Mouse (Mus musculus) embryonic facial prominence, embryonic 11.5 days (tissue): ENCODE measurements around the gene Nectin3. TPM values are rescaled to one million over a fixed set of nuclear protein-coding genes. Genes with fewer than 3 reads are reported as not detected.

Experiments
- ATAC-seq: fragments of 200-750 bp; cut with Nextera tagmentation; replicated peaks from 2 replicates; pipeline ENCODE4 v1.8.0; 2017; ENCODE audit warnings: low read depth; ENCODE audit not compliant: insufficient number of reproducible peaks, low FRiP score, low TSS enrichment
- DNase-seq: peaks from one replicate; pipeline ENCODE4 v3.0.0-alpha.2; 2015; ENCODE audit warnings: low spot score
- H3K27ac ChIP-seq: fragments of 300-500 bp; sonication (generic); replicated peaks from 2 replicates; pipeline ENCODE4 v1.5.1; 2014; ENCODE audit warnings: mild to moderate bottlenecking, low read depth, low read length, control low read depth
- H3K27me3 ChIP-seq: fragments of 300-500 bp; sonication (generic); 2 replicates; pipeline ENCODE4 v1.6.1; 2014; ENCODE audit warnings: mild to moderate bottlenecking, low read length, moderate library complexity, mixed read lengths; ENCODE audit not compliant: control insufficient read depth, insufficient read depth
- H3K36me3 ChIP-seq: fragments of 300-500 bp; sonication (generic); replicated peaks from 2 replicates; pipeline ENCODE4 v1.6.1; 2014; ENCODE audit warnings: low read depth, mild to moderate bottlenecking, low read length, moderate library complexity, mixed read lengths; ENCODE audit not compliant: control insufficient read depth, insufficient read depth
- H3K4me1 ChIP-seq: fragments of 300-500 bp; sonication (generic); 2 replicates; pipeline ENCODE4 v1.6.1; 2014; ENCODE audit warnings: low read length, mixed read lengths; ENCODE audit not compliant: control insufficient read depth, insufficient read depth
- H3K4me2 ChIP-seq: fragments of 300-500 bp; sonication (generic); 2 replicates; pipeline ENCODE4 v1.6.1; 2014; ENCODE audit warnings: low read depth, mild to moderate bottlenecking, control low read depth, low read length, moderate library complexity
- H3K4me3 ChIP-seq: fragments of 300-500 bp; sonication (generic); 2 replicates; pipeline ENCODE4 v1.5.1; 2014; ENCODE audit warnings: low read depth, low read length, control low read depth
- H3K9ac ChIP-seq: fragments of 300-500 bp; sonication (generic); replicated peaks from 2 replicates; pipeline ENCODE4 v1.6.1; 2014; ENCODE audit warnings: mild to moderate bottlenecking, control low read depth, low read length
- H3K9me3 ChIP-seq: fragments of 300-500 bp; sonication (generic); replicated peaks from 2 replicates; pipeline ENCODE4 v1.6.1; 2016; ENCODE audit warnings: mild to moderate bottlenecking, low read length, inconsistent platforms, mixed read lengths; ENCODE audit not compliant: control insufficient read depth
- WGBS: fragments of 180-500 bp; shearing (Covaris S2); extraction: QIAGEN DNeasy Blood & Tissue Kit; methylation state at CpG from one replicate; pipeline ENCODE4 v1.1.7; 2014; 5-methylcytosine and 5-hydroxymethylcytosine counted together
- polyA plus RNA-seq: library from polyadenylated mRNA; unstranded; fragments of >200 nt; fragmentation: Nextera tagmentation; extraction: Ambion mirVana; gene quantifications from 2 replicates; pipeline ENCODE4 v1.2.1, GENCODE M21; 2014

The Nectin3 gene
- polyA plus RNA-seq, 1 experiment from 2014 or later = 40.9 TPM

DNA sequence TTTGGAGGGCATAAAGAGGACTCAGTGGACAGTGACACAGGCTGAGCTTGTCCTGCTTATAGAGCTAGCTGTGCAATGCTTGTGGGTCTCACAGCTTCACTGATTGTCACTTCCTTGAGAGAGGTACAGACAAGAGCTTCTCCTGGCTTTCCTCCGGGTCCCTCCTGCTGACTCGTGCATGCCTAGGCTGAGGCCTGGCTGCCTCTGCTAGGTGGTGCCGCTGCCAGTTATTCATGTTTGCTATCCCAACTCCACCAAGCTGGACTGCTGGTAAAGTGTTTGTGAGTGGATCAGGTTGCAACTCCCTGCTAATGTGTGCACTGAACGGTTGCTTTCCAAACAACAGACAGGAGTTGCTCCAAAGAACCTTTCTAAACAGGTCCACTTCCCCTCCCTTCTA lies 5.7 kb upstream of the Nectin3 start:
- H3K9ac ChIP-seq = no peak overlapping the region
- H3K4me2 ChIP-seq = no peak overlapping the region
- H3K4me3 ChIP-seq = no peak overlapping the region
- WGBS = 69% methylated on average over 4 of the region's 4 CpGs
- ATAC-seq = no peak
- DNase-seq = no peak
- H3K27me3 ChIP-seq = no peaks in the 10 kb centered on the region
- no peaks in the 10 kb centered on the region for H3K4me1 ChIP-seq
- H3K27ac ChIP-seq = no peak overlapping the region
- no peaks in the 10 kb centered on the region for H3K9me3 ChIP-seq
- H3K36me3 ChIP-seq = no peaks in the 10 kb centered on the region

GRCm38 (mm10) chr16:46502311-46502710 lies 4.0 kb upstream of the Nectin3 start:
- no peaks in the 10 kb centered on the region for H3K4me1 ChIP-seq
- no peak overlapping the region for H3K4me2 ChIP-seq
- ATAC-seq (no peak), DNase-seq (no peak)
- H3K4me3 ChIP-seq = no peak overlapping the region
- H3K27ac ChIP-seq = no peak overlapping the region
- 76% methylated on average over 2 of the region's 2 CpGs for WGBS
- H3K9me3 ChIP-seq = no peaks in the 10 kb centered on the region
- no peak overlapping the region for H3K9ac ChIP-seq
- no peaks in the 10 kb centered on the region for H3K27me3 ChIP-seq
- no peaks in the 10 kb centered on the region for H3K36me3 ChIP-seq

DNA sequence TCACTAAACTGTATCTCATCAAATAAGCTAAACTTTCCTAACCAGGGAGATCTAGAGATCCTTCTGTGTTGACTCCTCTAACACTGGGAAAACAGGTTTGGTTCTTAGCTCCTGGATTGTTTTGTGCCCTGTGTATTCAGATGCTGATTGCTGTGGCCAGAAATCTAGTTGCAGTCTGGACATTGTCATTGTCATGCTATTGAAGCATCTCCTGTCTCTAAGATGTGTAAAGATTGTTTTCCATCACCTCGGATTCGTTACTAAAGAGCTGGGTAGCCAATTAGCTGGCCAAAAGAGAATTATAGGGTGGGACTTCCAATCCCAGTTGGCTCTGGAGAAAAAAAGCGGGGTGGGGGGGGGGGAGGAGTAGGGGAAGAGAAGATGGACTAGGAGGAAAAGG lies 2.4 kb upstream of the Nectin3 start:
- H3K9ac ChIP-seq = no peak overlapping the region
- H3K4me3 ChIP-seq = no peak overlapping the region
- no peaks in the 10 kb centered on the region for H3K27me3 ChIP-seq
- ATAC-seq (no peak), DNase-seq (no peak)
- H3K4me2 ChIP-seq = no peak overlapping the region
- H3K27ac ChIP-seq = no peak overlapping the region
- 59% methylated on average over 3 of the region's 3 CpGs for WGBS
- H3K4me1 ChIP-seq = no peaks in the 10 kb centered on the region
- H3K36me3 ChIP-seq = no peaks in the 10 kb centered on the region
- H3K9me3 ChIP-seq = no peaks in the 10 kb centered on the region

GRCm38 (mm10) chr16:46497686-46498420 lies 472 bp downstream of the Nectin3 start:
- no peak; the same call in 1 of the 2 replicates for ATAC-seq
- under 1% methylated on average over 32 of the region's 32 CpGs for whole genome bisulfite sequencing
- H3K36me3 ChIP-seq = no peaks in the 10 kb centered on the region

DNA sequence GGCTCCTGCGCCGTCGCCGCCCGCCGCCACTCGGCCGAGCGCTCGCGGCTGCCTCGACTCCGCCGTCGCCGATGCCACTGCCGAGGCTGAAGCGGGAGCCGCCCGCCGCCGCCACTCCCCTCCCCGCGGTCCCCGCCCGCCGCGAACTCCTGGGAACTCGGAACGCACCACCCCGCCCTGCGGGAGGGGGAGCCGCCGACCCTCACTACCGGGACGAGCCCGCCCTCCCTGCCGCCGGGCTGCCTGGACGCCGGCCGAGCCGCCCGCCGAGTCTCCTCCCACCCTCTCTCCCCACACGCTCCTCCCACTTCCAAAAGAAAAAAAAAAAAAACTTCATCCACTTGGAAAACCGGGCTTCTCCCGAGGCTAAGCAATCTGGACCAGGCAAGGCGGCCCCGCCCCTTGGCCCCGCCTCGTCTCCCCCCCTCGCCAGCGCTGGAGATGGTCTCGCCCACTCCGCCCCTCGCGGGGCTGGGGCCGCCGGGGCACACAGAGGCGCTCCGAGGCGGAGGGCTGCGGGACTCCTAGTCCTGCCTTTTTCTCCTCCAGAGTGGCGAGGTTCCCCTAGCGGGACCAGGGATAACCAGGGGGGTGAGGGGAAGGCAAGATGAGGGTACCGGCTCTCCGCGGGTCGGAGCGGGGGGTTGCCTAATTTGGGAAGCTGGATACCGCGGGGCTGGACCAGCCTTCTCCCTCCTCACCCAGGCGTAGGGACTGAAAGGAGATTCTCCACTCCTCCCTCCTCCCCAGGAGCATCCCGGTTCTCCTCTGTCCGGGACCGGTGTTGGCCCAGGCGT lies 1.2 kb downstream of the Nectin3 start:
- ATAC-seq (peak; percentile 95), DNase-seq (peak; percentile 96)
- no peaks in the 10 kb centered on the region for H3K27me3 ChIP-seq
- WGBS = under 1% methylated on average over 46 of the region's 78 CpGs
- H3K27ac ChIP-seq = peak overlapping the region; percentile 89
- H3K4me2 ChIP-seq = peak overlapping the region; percentile 86
- no peaks in the 10 kb centered on the region for H3K36me3 ChIP-seq
- H3K4me3 ChIP-seq = peak overlapping the region; percentile 92
- H3K4me1 ChIP-seq = no peaks in the 10 kb centered on the region
- no peaks in the 10 kb centered on the region for H3K9me3 ChIP-seq
- peak overlapping the region; percentile 96 for H3K9ac ChIP-seq

More at GRCm38 (mm10) chr16:46497686-46498420, 472 bp downstream of the Nectin3 start:
- H3K4me3 ChIP-seq = peak overlapping the region; percentile 92
- no peaks in the 10 kb centered on the region for H3K9me3 ChIP-seq
- no peaks in the 10 kb centered on the region for H3K27me3 ChIP-seq
- H3K4me1 ChIP-seq = no peaks in the 10 kb centered on the region
- DNase-seq = peak; percentile 57
- H3K27ac ChIP-seq = peak overlapping the region; percentile 75
- peak overlapping the region; percentile 86 for H3K4me2 ChIP-seq
- peak overlapping the region; percentile 83 for H3K9ac ChIP-seq

- Histone ChIP-seq H3K9me3 (no peaks in the 10 kb centered on the region), H3K36me3 (no peaks in the 10 kb centered on the region), H3K4me1 (no peaks in the 10 kb centered on the region), H3K4me2 (peak overlapping the region; percentile 54), H3K27me3 (no peaks in the 10 kb centered on the region), H3K4me3 (peak overlapping the region; percentile 92), H3K9ac (peak overlapping the region; percentile 96), H3K27ac (peak overlapping the region; percentile 89)
- peak; percentile 77 for DNase-seq
- WGBS = 0% methylated on average over 78 of the region's 96 CpGs
- ATAC-seq = peak; percentile 32
These were observed 2.1 kb downstream of the Nectin3 start for GRCm38 (mm10) chr16:46496031-46496868.

- H3K27ac ChIP-seq = no peak overlapping the region
- no peak for ATAC-seq
These were observed 3.1 kb downstream of the Nectin3 start for GRCm38 (mm10) chr16:46495201-46495600.

More at GRCm38 (mm10) chr16:46495201-46495600, 3.1 kb downstream of the Nectin3 start:
- DNase-seq = no peak
- WGBS = 33% methylated on average over 3 of the region's 3 CpGs
- Histone ChIP-seq H3K4me1 (no peaks in the 10 kb centered on the region), H3K36me3 (no peaks in the 10 kb centered on the region), H3K4me3 (peak overlapping the region; percentile 92), H3K4me2 (peak overlapping the region; percentile 54), H3K27me3 (no peaks in the 10 kb centered on the region), H3K9me3 (no peaks in the 10 kb centered on the region), H3K9ac (no peak overlapping the region; the same call in 1 of the 2 replicates)
